Mouse (Mus musculus) gastrocnemius, postnatal 10 days (tissue): ENCODE results near the gene Atg3. TPM values are rescaled to one million over a fixed set of nuclear protein-coding genes. Genes with fewer than 3 reads are reported as not detected.

Experiments
- DNase-seq: peaks from one replicate; pipeline ENCODE4 v3.0.0; 2021; ENCODE audit warnings: mixed read lengths
- total RNA-seq, 2 experiments: library from RNA; stranded (reverse); gene quantifications; 2 replicates each; pipeline ENCODE4 v1.2.3; 2021

Atg3 gene
- total RNA-seq, 2 experiments from 2014 or later: 24.1 to 25.0 TPM

DNA sequence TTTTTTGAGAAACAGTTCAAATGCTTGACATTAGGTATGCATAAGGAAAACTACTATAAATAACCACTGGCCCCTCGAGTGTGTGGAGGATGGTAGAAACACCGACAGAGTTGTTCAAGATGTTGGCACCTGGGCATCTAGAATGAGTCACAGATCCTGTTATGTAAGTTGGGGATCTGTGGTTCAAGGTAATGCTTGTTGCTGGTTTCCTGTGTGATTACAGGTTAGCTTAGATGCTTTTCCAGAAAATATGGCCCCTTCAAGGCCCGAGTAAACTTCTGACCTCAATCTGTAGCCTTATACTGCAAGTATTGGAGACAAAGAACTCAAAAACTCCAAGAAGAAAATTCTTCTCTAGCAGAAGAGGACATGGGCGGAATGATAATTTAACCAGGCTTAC is 45.9 kb downstream of the Atg3 start:
- no peak for DNase-seq

DNA sequence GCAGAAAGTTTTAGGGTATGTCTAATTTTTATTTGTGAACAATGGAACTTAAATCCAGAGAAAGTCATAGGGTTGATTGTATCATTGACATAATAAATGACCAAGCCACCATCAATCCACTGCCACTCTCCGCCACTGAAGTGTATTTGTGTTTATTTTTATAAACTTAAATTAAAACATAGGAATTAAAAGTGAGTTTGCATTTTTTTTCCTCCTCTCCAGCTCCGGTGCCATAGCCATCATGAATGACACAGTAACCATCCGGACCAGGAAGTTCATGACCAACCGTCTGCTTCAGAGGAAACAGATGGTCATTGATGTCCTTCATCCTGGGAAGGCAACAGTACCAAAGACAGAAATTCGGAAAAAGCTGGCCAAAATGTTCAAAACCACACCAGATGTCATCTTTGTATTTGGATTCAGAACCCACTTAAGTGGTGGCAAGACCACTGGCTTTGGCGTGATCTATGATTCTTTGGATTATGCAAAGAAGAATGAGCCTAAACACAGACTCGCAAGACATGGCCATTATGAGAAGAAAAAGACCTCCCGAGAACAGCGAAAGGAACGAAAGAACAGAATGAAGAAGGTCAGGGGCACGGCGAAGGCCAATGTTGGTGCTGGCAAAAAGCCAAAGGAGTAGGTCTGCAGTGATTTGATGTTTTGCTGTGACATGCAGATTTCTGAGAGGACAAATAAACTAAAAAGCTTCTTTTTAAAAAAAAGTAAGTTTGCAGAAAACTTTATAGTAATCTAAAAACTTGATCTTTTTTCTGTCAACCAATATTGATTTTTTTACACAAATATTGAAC is 46.5 kb downstream of the Atg3 start:
- DNase-seq: no peak

DNA sequence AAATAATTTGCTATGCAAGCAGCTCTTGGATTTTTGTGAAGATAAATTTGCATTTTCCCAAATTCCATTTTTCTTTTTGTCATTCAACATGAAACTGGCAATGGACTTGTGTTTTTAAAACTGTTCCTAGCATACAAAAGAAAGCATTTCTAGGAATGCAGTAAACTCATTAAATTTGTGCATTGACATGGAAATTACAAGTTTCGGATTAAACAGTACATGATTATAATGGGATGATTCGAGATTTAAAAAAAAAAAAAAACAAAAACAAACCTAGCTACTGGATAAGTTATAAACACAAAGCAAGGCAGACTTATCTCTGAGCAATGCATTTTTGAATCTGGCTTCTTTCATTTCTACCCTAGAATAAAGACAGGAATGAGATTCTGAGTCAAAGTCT is 63.4 kb downstream of the Atg3 start:
- DNase-seq: no peak

DNA sequence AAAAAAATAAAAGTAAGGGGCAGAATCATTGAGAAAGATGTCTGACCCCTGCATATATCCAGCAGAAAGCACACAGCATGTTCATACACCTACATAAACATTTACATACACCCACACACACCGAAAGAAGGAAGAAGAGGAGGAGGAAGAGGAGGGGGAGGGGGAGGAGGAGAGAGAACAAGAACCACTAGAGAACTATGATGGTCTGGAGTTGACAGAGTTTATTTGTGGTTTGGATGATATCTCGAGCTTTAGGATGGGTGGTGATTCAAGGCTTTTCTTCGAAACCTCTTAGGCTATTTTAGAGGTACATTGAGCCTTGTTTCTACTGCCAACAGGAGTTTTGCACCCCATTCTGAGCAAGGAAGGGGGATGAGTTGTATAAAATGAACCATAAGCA is 64.2 kb downstream of the Atg3 start:
- no peak for DNase-seq

DNA sequence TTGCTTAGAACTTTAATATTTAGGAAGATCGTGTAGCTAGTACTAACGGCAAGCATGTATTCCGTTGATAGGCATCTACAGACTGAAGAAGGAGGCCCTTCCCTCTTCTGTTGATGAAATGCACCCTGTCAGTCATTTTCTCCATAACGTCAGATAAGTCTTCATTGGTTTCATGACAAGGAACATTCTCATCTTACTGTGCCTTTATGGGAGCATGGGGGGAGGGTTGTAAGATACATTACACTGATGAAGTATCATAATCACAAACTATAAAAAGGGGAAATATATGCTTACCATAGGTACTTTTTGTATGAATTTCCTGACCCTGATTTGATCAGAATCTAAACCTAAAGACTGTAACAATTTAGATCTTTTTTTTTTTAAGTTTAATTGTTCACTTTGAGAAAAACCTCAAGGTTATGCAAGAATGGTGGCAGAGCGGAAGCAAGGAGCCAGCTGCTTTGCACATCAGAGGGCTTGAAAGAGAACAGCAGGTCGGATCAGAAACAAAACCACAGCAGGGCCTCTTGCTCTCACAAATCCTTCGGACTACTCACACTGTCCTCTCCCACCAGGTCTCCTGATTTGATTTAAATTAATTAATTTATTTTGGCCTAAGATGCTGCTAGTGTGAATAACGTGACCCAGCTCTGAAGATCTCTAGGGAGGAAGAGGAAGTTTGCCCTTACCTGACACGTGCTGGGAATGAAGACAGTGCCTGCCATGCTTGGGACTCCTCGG is 65.2 kb downstream of the Atg3 start, which contains the start of gene Btla:
Gene Btla (plus strand): TSS at position 668 of the 741 bp plus-strand sequence.
- DNase-seq: no peak

DNA sequence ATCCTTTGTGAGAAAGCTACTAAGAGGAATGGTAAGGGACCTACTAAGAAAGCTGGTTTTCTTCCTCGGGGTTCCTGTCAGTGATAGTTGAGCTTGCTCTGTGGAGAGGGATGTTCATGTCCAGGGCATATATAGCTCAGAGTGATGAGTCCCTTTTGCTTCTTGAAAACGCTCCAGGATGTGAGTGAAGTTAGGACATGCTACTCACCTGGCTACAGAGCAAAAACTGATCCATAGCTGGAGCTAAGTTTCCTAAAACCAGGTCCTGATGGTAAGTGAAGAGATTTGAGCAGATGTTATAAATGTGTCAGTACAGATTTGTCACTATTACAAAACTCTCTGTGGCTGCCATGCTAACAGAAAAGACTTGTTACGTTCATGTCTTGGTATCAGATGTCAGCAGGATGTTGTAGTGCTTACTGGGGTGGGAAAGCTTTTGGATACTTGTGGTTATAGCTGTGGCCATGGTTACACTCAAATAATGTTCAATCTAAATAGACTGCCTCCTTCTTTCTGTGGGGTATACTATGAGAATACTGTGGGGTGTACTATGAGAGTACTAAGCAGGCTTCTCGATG is 65.9 kb downstream of the Atg3 start:
- DNase-seq: no peak

DNA sequence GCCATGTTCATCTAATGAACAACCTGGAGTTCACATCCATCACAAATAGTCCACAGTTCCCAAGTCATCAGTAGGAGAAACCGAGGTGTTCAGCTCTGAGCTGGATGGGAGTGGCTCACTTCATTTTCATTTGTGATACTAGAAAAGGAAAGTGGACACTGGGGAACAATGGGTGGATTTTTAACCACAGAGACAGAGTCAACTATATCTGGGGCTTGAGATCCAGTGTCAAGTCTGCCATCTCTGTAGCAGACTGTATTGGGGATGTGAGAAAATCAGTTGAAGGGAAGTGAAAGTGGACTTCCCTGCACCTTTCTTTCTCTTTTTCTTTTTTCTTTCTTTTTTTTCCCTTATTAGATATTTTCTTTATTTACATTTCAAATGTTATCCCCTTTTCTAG is 68.4 kb downstream of the Atg3 start:
- no peak for DNase-seq

DNA sequence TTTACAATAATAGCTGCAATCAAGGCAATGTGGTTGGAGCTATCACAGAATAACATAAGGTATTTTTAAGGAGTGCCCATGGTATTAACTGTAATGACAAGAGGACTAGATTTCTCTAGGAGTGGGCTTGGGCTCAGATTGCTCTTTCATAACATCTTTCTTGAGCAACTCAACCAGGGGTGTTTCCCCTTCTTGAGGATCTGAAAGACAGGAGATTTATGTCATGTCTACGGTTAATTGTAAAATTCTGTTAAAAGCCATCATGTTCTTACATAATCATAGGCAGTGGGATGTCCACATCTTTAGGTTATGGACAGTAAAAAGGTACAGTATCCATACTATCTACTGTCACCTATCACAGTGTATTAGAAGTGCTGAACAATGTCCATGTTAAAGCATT is 72.7 kb downstream of the Atg3 start:
- no peak for DNase-seq

DNA sequence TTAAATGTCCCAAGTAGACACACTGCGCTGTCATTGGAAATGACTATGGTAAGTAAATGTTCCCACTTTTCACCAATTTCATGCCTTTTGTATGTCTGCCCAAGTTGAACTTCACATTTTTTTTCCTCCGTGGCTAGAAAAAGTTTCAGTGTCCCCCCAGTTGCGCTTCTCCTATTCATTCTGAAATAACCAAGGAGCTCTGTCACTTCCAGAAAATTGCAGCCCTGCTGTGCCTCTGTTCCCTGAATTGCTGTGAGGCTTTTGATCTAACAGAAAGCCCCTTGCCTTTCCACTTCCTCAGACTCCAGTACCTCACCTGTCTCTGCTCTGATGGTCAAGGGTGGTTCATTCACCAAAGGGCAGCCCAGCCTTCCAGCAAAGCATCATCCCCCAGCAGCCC is 74.4 kb downstream of the Atg3 start:
- DNase-seq: no peak

Other genes starting within 250 kb of the Atg3 start
- gene Cd200r3, start 215.1 kb upstream of the Atg3 start, total RNA-seq: under 1 TPM; 0.26 to 0.43 TPM
- gene Ccdc80, start 65.4 kb upstream of the Atg3 start, total RNA-seq: 100 to 1,000 TPM; 114 to 142 TPM
- gene Slc35a5, start 79 bp upstream of the Atg3 start, total RNA-seq: 1 to 10 TPM; 8.9 to 9.5 TPM
- gene Btla, start 65.5 kb downstream of the Atg3 start, total RNA-seq: under 1 TPM; 0.09 to 0.93 TPM